Mouse (Mus musculus) 3134 (cell line): ENCODE results near the gene Casp6.

Experiments
- DNase-seq: peaks from one replicate; pipeline ENCODE4 v3.0.0-alpha.2; 2011; ENCODE audit warnings: low spot score; ENCODE audit not compliant: insufficient read length; ENCODE audit errors: extremely low read depth

The Casp6 gene

GRCm38 (mm10) chr3:129918434-129918833 is 17.2 kb downstream of the Casp6 start:
- no peak for DNase-seq

- DNase-seq, result no peak
Observed at GRCm38 (mm10) chr3:129923581-129923980, 22.4 kb downstream of the Casp6 start.

GRCm38 (mm10) chr3:129925861-129926260 is 24.6 kb downstream of the Casp6 start:
- no peak for DNase-seq

GRCm38 (mm10) chr3:129930213-129930778 is 29.1 kb downstream of the Casp6 start:
- no peak for DNase-seq

GRCm38 (mm10) chr3:129932443-129932842 is 31.2 kb downstream of the Casp6 start:
- no peak for DNase-seq

GRCm38 (mm10) chr3:129936561-129936960 is 35.3 kb downstream of the Casp6 start:
- DNase-seq, result no peak

- DNase-seq, result no peak
Observed at GRCm38 (mm10) chr3:129937848-129938247, 36.6 kb downstream of the Casp6 start.

GRCm38 (mm10) chr3:129939058-129939457 is 37.8 kb downstream of the Casp6 start:
- DNase-seq, result no peak

GRCm38 (mm10) chr3:129940780-129941179 is 39.6 kb downstream of the Casp6 start:
- DNase-seq, result no peak

GRCm38 (mm10) chr3:129941291-129941690 is 40.1 kb downstream of the Casp6 start:
- no peak for DNase-seq

GRCm38 (mm10) chr3:129943813-129944212 is 42.6 kb downstream of the Casp6 start:
- no peak for DNase-seq

GRCm38 (mm10) chr3:129946217-129946914 is 45.1 kb downstream of the Casp6 start:
- DNase-seq, result no peak

- DNase-seq, result no peak
Observed at GRCm38 (mm10) chr3:129948359-129948758, 47.1 kb downstream of the Casp6 start.

GRCm38 (mm10) chr3:129949158-129949773 is 48.0 kb downstream of the Casp6 start:
- no peak for DNase-seq

GRCm38 (mm10) chr3:129953296-129953695 is 52.1 kb downstream of the Casp6 start:
- no peak for DNase-seq

- no peak for DNase-seq
Observed at GRCm38 (mm10) chr3:129962533-129962932, 61.3 kb downstream of the Casp6 start.
